Mouse (Mus musculus) midbrain, embryonic 11.5 days (tissue): ENCODE data around the gene Neurod2. TPM values are rescaled to one million over a fixed set of nuclear protein-coding genes. Genes with fewer than 3 reads are reported as not detected.

Experiments used
- ATAC-seq: fragments of 200-750 bp; cut with Nextera tagmentation; 2 replicates; pipeline ENCODE4 v1.8.0; 2017; ENCODE audit warnings: moderate TSS enrichment, moderate library complexity; ENCODE audit not compliant: low FRiP score
- DNase-seq: peaks from one replicate; pipeline ENCODE4 v3.0.0; 2015; ENCODE audit warnings: low spot score; ENCODE audit errors: missing footprints
- H3K27ac ChIP-seq: fragments of 300-500 bp; sonication (generic); 2 replicates; pipeline ENCODE4 v1.5.1; 2014; ENCODE audit warnings: low read depth, low read length
- H3K27me3 ChIP-seq: fragments of 300-500 bp; sonication (generic); 2 replicates; pipeline ENCODE4 v1.6.1; 2014; ENCODE audit warnings: mild to moderate bottlenecking, low read length, moderate library complexity, mixed read lengths; ENCODE audit not compliant: control insufficient read depth, insufficient read depth
- H3K36me3 ChIP-seq: fragments of 300-500 bp; sonication (generic); 2 replicates; pipeline ENCODE4 v1.6.1; 2014; ENCODE audit warnings: mild to moderate bottlenecking, low read length, moderate library complexity, mixed read lengths; ENCODE audit not compliant: control insufficient read depth, insufficient read depth
- H3K4me1 ChIP-seq: fragments of 300-500 bp; sonication (generic); 2 replicates; pipeline ENCODE4 v1.6.1; 2014; ENCODE audit warnings: low read length; ENCODE audit not compliant: control insufficient read depth, insufficient read depth
- H3K4me2 ChIP-seq: fragments of 300-500 bp; sonication (generic); 2 replicates; pipeline ENCODE4 v1.6.1; 2014; ENCODE audit warnings: mild to moderate bottlenecking, moderate library complexity
- H3K4me3 ChIP-seq: fragments of 300-500 bp; sonication (generic); 2 replicates; pipeline ENCODE4 v1.5.1; 2014; ENCODE audit warnings: low read depth, low read length
- H3K9ac ChIP-seq: fragments of 300-500 bp; sonication (generic); 2 replicates; pipeline ENCODE4 v1.6.1; 2014; ENCODE audit warnings: low read length
- H3K9me3 ChIP-seq: fragments of 300-500 bp; sonication (generic); 2 replicates; pipeline ENCODE4 v1.6.1; 2016; ENCODE audit warnings: low read length; ENCODE audit not compliant: control insufficient read depth
- WGBS: fragments of 180-500 bp; shearing (Covaris S2); extraction: QIAGEN DNeasy Blood & Tissue Kit; methylation state at CpG from one replicate; pipeline ENCODE4 v1.1.7; 2014; 5-methylcytosine and 5-hydroxymethylcytosine counted together
- polyA plus RNA-seq: library from polyadenylated mRNA; unstranded; fragments of >200 nt; fragmentation: Nextera tagmentation; extraction: Ambion mirVana; gene quantifications from 2 replicates; pipeline ENCODE4 v1.2.1, GENCODE M21; 2014

The Neurod2 gene
- polyA plus RNA-seq, 1 experiment from 2014 or later = 0.15 TPM

DNA sequence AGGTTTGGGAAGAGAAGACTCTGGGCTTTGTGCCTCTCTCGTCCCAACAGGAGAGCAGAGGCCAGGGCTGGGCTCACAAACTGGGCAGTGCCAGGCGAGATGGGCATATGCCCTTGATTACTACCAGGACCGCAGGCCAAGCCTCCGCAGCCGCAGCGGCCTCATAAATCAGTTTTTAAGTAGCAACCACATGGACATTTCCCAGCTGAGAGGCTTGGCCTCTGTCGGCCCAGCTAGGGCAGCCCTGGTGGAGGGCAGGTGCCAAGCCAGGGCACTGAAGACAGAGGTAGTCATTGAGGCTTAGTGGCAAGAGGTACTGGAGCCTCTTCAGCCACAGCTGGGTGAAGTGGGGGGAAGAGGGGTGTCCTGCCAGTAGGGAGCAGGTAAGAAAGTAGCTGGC, 12.0 kb downstream of the Neurod2 start:
- Histone ChIP-seq H3K4me1 (peaks cover 2% of the 10 kb centered on the region; the same call in 1 of the 2 replicates), H3K4me3 (no peak overlapping the region), H3K9me3 (no peaks in the 10 kb centered on the region), H3K9ac (no peak overlapping the region), H3K27me3 (peaks cover 86% of the 10 kb centered on the region), H3K4me2 (no peak overlapping the region), H3K36me3 (no peaks in the 10 kb centered on the region), H3K27ac (no peak overlapping the region)
- WGBS = 2% methylated on average over 7 of the region's 7 CpGs
- DNase-seq (peak; percentile 76), ATAC-seq (no peak)

DNA sequence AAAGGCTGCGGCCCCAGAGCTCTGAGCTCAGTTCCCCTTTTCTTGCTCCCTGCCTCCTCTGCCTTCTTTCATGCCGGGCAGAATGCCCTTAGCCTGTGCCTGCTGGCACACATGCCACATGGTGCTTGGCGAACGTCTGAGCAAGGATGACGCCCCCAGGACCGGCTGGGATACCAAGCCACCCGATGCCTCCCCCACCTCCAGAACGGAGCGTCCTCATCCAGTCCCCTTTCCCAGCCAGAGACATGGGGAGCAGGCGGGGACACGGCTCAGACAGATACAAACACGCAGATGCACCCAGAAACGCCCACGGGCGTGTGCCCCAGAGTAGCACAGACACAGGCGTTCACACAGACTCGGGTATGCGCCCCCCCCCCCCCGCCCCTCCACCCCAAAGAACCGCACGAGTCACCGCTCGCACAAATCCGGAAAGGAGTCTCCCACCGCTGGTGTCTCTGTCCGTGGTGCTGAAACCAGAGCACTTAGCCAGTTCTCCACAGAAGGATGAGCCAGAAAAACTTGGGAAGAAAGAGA, 15.6 kb downstream of the Neurod2 start:
- ATAC-seq (no peak), DNase-seq (peak; percentile 92)
- H3K27ac ChIP-seq = no peak overlapping the region
- H3K4me2 ChIP-seq = no peak overlapping the region
- peaks cover 51% of the 10 kb centered on the region for H3K27me3 ChIP-seq
- H3K9me3 ChIP-seq = no peaks in the 10 kb centered on the region
- H3K4me3 ChIP-seq = no peak overlapping the region
- peaks cover 2% of the 10 kb centered on the region; the same call in 1 of the 2 replicates for H3K4me1 ChIP-seq
- 1% methylated on average over 26 of the region's 26 CpGs for WGBS
- no peaks in the 10 kb centered on the region for H3K36me3 ChIP-seq
- no peak overlapping the region for H3K9ac ChIP-seq

DNA sequence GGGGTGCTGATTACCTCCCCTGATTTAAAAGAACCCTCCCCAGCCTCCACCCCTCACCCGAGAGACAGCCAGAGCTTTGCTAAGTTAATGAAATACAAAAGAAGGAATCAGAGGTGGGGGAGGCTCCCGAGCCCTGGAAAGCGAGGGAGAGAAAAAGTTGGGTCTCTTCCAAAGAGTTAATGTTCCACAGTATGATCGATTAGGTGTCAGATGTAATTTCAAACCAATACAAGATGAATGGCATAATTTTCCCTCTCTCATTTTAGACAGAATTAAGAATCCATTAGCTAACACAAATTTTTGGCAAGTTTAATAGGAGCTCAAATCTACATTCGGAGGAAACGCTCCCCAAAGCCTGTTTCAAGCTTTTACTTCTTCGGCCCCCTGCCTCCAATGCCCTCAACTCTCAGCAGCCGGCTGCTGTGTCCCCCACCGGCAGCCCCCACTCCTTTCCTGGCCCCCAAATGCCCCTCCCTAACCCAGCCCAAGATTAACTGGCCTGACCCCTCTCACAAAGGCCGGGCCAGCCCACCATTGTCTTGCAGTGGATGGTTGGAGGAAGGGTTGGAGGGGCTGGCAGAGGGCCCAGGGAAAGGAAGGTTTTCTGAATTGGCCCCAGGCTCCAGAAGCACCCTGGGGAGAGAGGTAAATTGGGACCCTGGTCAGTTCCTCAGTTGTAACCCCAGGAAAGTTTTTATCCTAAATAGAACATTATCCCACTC, 30.8 kb downstream of the Neurod2 start:
- H3K27me3 ChIP-seq = peaks cover 14% of the 10 kb centered on the region
- H3K9ac ChIP-seq = 0 out of 2 replicates have a peak overlapping the region, but pooled peaks have one; percentile 18
- H3K4me3 ChIP-seq = no peak overlapping the region
- no peaks in the 10 kb centered on the region for H3K9me3 ChIP-seq
- WGBS = 7% methylated on average over 10 of the region's 10 CpGs
- no peak overlapping the region for H3K27ac ChIP-seq
- peaks cover 22% of the 10 kb centered on the region for H3K4me1 ChIP-seq
- DNase-seq = peak; percentile 86
- ATAC-seq = no peak
- peak overlapping the region; percentile 10; the same call in 1 of the 2 replicates for H3K4me2 ChIP-seq
- no peaks in the 10 kb centered on the region for H3K36me3 ChIP-seq

DNA sequence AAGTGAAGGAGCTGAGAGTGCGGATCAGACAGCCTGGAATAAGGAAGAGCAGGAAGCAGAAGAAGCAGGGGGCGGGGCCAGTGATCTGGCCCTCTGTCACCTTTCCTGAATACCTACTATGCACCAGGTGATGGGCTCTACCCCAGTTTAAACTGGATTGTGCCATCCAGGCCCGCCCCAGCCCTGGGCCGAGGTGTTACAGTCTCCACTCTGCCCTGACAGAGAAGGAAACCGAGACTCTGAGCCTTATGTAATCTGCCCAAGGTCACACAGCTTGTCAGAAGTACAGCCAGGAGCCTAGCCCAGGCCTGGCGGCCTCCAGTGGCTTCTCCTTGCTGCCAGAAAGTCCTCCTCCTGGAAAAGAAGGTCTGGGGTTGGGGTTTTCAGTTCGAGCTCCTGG, 31.7 kb downstream of the Neurod2 start:
- no peak overlapping the region for H3K9ac ChIP-seq
- no peak overlapping the region for H3K27ac ChIP-seq

DNA sequence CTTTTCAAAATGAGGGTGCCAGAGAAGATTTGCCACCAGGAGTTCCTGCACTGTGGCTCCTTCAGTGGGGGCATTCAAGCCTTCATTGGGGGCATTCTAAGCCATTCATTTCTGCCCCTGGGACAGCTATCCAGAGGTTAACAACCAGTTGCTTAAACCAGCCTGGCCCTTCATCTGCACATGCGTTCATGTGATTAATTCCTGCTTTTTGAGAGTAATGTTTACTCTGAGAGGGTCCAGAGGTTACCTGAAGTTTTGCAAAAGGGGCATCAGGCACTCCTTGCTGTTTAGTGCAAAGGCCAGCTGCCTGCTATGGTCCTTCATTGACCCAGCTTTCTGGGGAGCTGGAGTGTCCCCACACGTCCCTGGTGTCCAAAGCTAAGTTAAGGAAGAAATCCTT, 32.5 kb downstream of the Neurod2 start:
- Histone ChIP-seq H3K27me3 (peaks cover 14% of the 10 kb centered on the region), H3K27ac (no peak overlapping the region), H3K9ac (no peak overlapping the region), H3K36me3 (no peaks in the 10 kb centered on the region), H3K9me3 (no peaks in the 10 kb centered on the region), H3K4me2 (no peak overlapping the region), H3K4me1 (peaks cover 22% of the 10 kb centered on the region), H3K4me3 (no peak overlapping the region)
- WGBS = 45% methylated on average over 2 of the region's 2 CpGs
- DNase-seq (no peak), ATAC-seq (no peak)

More for the DNA sequence above, 31.7 kb downstream of the Neurod2 start:
- Histone ChIP-seq H3K9me3 (no peaks in the 10 kb centered on the region), H3K27me3 (peaks cover 14% of the 10 kb centered on the region), H3K4me3 (no peak overlapping the region), H3K4me2 (no peak overlapping the region), H3K36me3 (no peaks in the 10 kb centered on the region), H3K4me1 (peaks cover 22% of the 10 kb centered on the region)
- DNase-seq = no peak
- WGBS = 9% methylated on average over 7 of the region's 7 CpGs
- ATAC-seq = no peak

DNA sequence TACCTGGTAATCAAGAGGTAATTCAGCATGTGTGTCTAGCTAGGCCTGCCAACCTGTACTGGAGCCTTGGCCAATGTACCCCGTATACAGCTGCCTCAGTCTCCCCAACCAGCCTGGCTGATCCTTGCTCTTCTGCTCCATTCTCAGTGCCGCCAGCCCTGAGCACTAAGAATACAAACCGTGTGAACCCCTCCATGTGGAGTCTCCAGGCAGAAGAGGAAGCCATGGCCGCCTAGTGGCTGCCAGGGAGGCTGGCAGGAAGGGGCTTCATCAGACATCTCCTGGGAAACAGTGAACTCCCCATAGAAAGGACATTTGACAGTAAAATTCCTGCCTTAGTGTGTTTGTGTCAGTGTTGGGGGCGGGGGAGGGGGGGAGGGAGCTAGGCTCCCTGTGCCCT, 33.2 kb downstream of the Neurod2 start:
- Histone ChIP-seq H3K9ac (no peak overlapping the region), H3K4me3 (no peak overlapping the region), H3K9me3 (no peaks in the 10 kb centered on the region), H3K27ac (no peak overlapping the region), H3K27me3 (peaks cover 14% of the 10 kb centered on the region), H3K4me1 (peaks cover 22% of the 10 kb centered on the region), H3K4me2 (no peak overlapping the region), H3K36me3 (no peaks in the 10 kb centered on the region)
- DNase-seq (peak; percentile 89), ATAC-seq (no peak; the same call in 1 of the 2 replicates)
- 5% methylated on average over 5 of the region's 5 CpGs for WGBS

DNA sequence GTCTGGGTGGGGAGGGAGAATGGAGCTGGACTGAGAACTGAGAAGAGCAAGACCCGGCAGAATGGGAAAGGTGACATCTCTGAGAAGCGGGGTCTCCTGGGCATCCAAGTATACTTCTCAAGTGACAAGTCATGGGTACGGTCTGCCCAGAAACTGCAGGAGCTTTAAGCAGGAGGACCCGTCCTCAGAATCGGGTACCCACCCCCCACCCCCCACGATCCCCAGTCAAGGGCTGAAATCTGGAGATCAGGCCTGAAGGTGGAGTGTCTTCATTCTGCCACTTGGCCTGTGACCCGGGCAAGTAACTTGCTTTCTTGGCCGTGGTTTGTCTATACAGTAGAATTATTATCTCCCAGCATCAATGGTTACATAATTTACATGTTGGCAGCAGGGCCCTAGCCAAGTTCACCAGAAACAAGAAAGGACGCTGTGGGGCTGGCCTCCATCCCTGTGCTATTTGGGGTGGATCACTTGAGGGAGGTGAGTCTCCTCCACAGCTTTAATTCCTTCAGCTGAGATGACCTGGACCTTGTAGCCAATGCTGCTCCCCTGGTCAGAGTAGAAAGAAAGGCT, 34.3 kb downstream of the Neurod2 start:
- Histone ChIP-seq H3K4me2 (peak overlapping the region; percentile 95), H3K4me3 (peak overlapping the region; percentile 62), H3K4me1 (peaks cover 22% of the 10 kb centered on the region), H3K27me3 (peaks cover 14% of the 10 kb centered on the region), H3K36me3 (no peaks in the 10 kb centered on the region), H3K9me3 (no peaks in the 10 kb centered on the region), H3K27ac (no peak overlapping the region), H3K9ac (peak overlapping the region; percentile 72)
- WGBS = 2% methylated on average over 9 of the region's 9 CpGs
- ATAC-seq (no peak), DNase-seq (peak; percentile 91)

DNA sequence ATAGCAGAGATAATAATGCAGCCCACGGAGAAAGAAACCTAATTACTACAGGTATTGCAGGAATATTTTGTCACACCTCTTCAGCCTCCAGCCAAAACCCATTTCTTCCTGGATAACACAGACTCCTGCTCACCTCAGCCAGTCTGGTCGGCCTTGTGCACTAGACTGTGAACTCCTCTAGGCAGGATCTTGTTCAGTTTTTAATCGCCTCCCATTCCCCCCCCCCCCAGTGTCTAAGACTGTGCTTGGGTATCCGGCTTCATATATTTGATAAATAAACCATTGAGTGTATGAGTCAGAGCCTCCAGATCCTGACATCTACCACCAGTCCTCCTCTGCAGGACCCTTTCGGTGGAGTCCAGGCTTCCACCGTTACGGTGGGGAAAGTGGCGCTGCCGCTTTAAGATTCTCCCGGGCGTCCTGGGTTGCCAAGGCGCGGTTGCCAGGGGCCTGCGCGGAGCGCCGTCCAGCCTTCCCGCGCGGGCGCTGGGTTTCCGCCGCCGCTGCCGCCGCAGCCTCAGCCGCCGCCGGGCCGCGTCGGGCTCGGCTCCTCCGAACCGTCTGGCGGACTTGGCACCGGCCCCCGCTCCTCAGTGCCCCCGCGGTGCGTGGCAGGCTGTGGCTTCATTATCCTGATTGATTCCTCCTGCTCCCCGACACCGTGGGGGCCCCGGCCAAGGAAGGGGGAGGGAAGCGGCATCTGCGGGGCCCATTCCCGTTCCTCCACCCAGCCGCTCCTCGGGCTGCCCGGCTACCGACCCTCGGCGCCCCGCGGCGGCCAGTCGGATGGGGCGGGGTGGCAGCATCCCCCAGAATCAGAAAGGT, 35.0 kb downstream of the Neurod2 start:
- WGBS = 2% methylated on average over 56 of the region's 58 CpGs
- Histone ChIP-seq H3K4me1 (peaks cover 22% of the 10 kb centered on the region), H3K27ac (no peak overlapping the region), H3K4me2 (peak overlapping the region; percentile 95), H3K36me3 (no peaks in the 10 kb centered on the region), H3K9me3 (no peaks in the 10 kb centered on the region), H3K27me3 (peaks cover 14% of the 10 kb centered on the region), H3K9ac (peak overlapping the region; percentile 72), H3K4me3 (peak overlapping the region; percentile 62)
- DNase-seq = peak; percentile 95
- ATAC-seq = peak; percentile 85
